Mouse (Mus musculus): Measurements from ENCODE around the gene Cblb.

DNA sequence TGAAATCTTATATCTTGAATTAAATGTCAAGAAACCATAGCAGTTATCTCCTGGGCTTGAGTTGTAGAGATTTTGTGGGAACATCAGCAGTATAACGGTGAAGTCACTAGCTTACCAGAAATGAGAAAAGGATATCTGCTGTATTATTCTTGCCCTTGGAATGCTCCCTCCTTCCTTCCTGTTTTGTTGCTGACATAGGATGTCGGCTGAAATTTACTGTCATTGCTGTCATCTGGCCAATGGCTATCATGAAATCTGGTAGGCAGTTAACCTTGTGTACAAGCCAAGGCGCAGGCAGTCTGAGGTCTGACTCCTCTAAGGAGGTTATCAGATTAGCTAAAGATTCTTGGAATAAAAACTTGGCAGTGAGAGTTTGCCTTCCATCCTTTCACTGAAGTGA, 18.0 kb upstream of the Cblb start:
- TF ChIP-seq POLR2A (IDR thresholded peaks at IDR 0.05; ENCODE audit: low read depth, low read length) = no peak
- TF ChIP-seq CTCF (IDR thresholded peaks at IDR 0.05; ENCODE audit: borderline replicate concordance, insufficient read depth, low read length) = no peak
